Mouse (Mus musculus): ENCODE data around the gene Amh. TPM values are rescaled to one million over a fixed set of nuclear protein-coding genes. Genes with fewer than 3 reads are reported as not detected.

Gene Amh
- polyA plus RNA-seq (2017; shearing (Covaris generic)): not detected

GRCm38 (mm10) chr10:80804916-80805315 lies at the start of gene Amh:
Amh (plus strand) TSS chr10:80805243.

GRCm38 (mm10) chr10:80798150-80799006 lies 6.7 kb upstream of the Amh start, which contains the start of the genes Sf3a2 and Plekhj1:
Sf3a2 (plus strand) TSS chr10:80798198.
Plekhj1 (minus strand) TSS chr10:80798626.

GRCm38 (mm10) chr10:80813366-80813765 lies 8.3 kb downstream of the Amh start, which contains the start of gene Jsrp1:
Jsrp1 (minus strand) TSS chr10:80813498.

GRCm38 (mm10) chr10:80826151-80827062 lies 21.4 kb downstream of the Amh start, which contains the start of gene Oaz1:
Oaz1 (plus strand) TSS chr10:80826656.

GRCm38 (mm10) chr10:80843931-80844547 lies 39.0 kb downstream of the Amh start, which contains the start of gene Lingo3:
Lingo3 (minus strand) TSS chr10:80844039.

GRCm38 (mm10) chr10:80854913-80855748 lies 50.1 kb downstream of the Amh start, which contains the start of the genes Lsm7 and Sppl2b:
Lsm7 (minus strand) TSS chr10:80855209.
Sppl2b (plus strand) TSS chr10:80855275.

Other genes starting within 250 kb of the Amh start
- 59.7 TPM for gene Rexo1, start 243.7 kb upstream of the Amh start, polyA plus RNA-seq (2017; shearing (Covaris generic))
- 1.1 TPM for gene Klf16, start 227.9 kb upstream of the Amh start, polyA plus RNA-seq (2017; shearing (Covaris generic))
- gene Abhd17a, start 214.9 kb upstream of the Amh start, polyA plus RNA-seq (2017; shearing (Covaris generic)): 36.0 TPM
- gene Scamp4, start 202.4 kb upstream of the Amh start, polyA plus RNA-seq (2017; shearing (Covaris generic)): 136 TPM
- 6.4 TPM for gene Adat3, start 202.4 kb upstream of the Amh start, polyA plus RNA-seq (2017; shearing (Covaris generic))
- gene Gm49322, start 199.2 kb upstream of the Amh start, polyA plus RNA-seq (2017; shearing (Covaris generic)): 10.5 TPM
- gene Csnk1g2, start 182.4 kb upstream of the Amh start, polyA plus RNA-seq (2017; shearing (Covaris generic)): 9.8 TPM
- 4.6 TPM for gene Btbd2, start 148.2 kb upstream of the Amh start, polyA plus RNA-seq (2017; shearing (Covaris generic))
- 17.5 TPM for gene Mknk2, start 127.1 kb upstream of the Amh start, polyA plus RNA-seq (2017; shearing (Covaris generic))
- gene Mob3a, start 103.3 kb upstream of the Amh start, polyA plus RNA-seq (2017; shearing (Covaris generic)): 426 TPM
- gene Izumo4, start 103.1 kb upstream of the Amh start, polyA plus RNA-seq (2017; shearing (Covaris generic)): 188 TPM
- gene Ap3d1, start 63.0 kb upstream of the Amh start, polyA plus RNA-seq (2017; shearing (Covaris generic)): 52.0 TPM
- gene Dot1l, start 50.0 kb upstream of the Amh start, polyA plus RNA-seq (2017; shearing (Covaris generic)): 9.4 TPM
- 68.2 TPM for gene Sf3a2, start 7.0 kb upstream of the Amh start, polyA plus RNA-seq (2017; shearing (Covaris generic))
- 259 TPM for gene Plekhj1, start 6.6 kb upstream of the Amh start, polyA plus RNA-seq (2017; shearing (Covaris generic))
- gene Jsrp1, start 8.3 kb downstream of the Amh start, polyA plus RNA-seq (2017; shearing (Covaris generic)): not detected
- gene Oaz1, start 21.4 kb downstream of the Amh start, polyA plus RNA-seq (2017; shearing (Covaris generic)): 2,156 TPM
- gene Lingo3, start 38.8 kb downstream of the Amh start, polyA plus RNA-seq (2017; shearing (Covaris generic)): not detected
- 200 TPM for gene Lsm7, start 50.0 kb downstream of the Amh start, polyA plus RNA-seq (2017; shearing (Covaris generic))
- 39.7 TPM for gene Sppl2b, start 50.0 kb downstream of the Amh start, polyA plus RNA-seq (2017; shearing (Covaris generic))
- not detected for gene Tmprss9, start 66.6 kb downstream of the Amh start, polyA plus RNA-seq (2017; shearing (Covaris generic))
- gene Timm13, start 95.7 kb downstream of the Amh start, polyA plus RNA-seq (2017; shearing (Covaris generic)): 243 TPM
- 18.9 TPM for gene Lmnb2, start 113.0 kb downstream of the Amh start, polyA plus RNA-seq (2017; shearing (Covaris generic))
- gene Gadd45b, start 124.8 kb downstream of the Amh start, polyA plus RNA-seq (2017; shearing (Covaris generic)): 93.6 TPM
- 0.09 TPM for gene Gng7, start 209.7 kb downstream of the Amh start, polyA plus RNA-seq (2017; shearing (Covaris generic))
- not detected for gene Diras1, start 220.4 kb downstream of the Amh start, polyA plus RNA-seq (2017; shearing (Covaris generic))
- gene Slc39a3, start 232.2 kb downstream of the Amh start, polyA plus RNA-seq (2017; shearing (Covaris generic)): 20.4 TPM